Mouse (Mus musculus) forebrain, embryonic 16.5 days (tissue): ENCODE results near the gene Aamp. TPM values are rescaled to one million over a fixed set of nuclear protein-coding genes. Genes with fewer than 3 reads are reported as not detected.
"Not testable (repeated sequence)": the region's sequence is repeated elsewhere in the genome, so short reads cannot be mapped to it uniquely, and the experiment has no call there.

Experiments used
- ATAC-seq: fragments of 200-750 bp; cut with Nextera tagmentation; 2 replicates; pipeline ENCODE4 v1.8.0; 2017; ENCODE audit warnings: mild to moderate bottlenecking, moderate library complexity
- H3K27ac ChIP-seq: fragments of 300-500 bp; sonication (generic); 2 replicates; pipeline ENCODE4 v1.5.1; 2014; ENCODE audit warnings: low read length, control low read depth
- H3K27me3 ChIP-seq: fragments of 300-500 bp; sonication (generic); replicated peaks from 2 replicates; pipeline ENCODE4 v1.6.1; 2014; ENCODE audit warnings: low read length; ENCODE audit not compliant: control insufficient read depth, insufficient read depth
- H3K36me3 ChIP-seq: fragments of 300-500 bp; sonication (generic); 2 replicates; pipeline ENCODE4 v1.6.1; 2014; ENCODE audit not compliant: control insufficient read depth, insufficient read depth
- H3K4me1 ChIP-seq: fragments of 300-500 bp; sonication (generic); replicated peaks from 2 replicates; pipeline ENCODE4 v1.6.1; 2014; ENCODE audit warnings: low read length; ENCODE audit not compliant: control insufficient read depth, insufficient read depth
- H3K4me2 ChIP-seq: fragments of 300-500 bp; sonication (generic); 2 replicates; pipeline ENCODE4 v1.6.1; 2014; ENCODE audit warnings: mild to moderate bottlenecking, low read length, control low read depth
- H3K4me3 ChIP-seq: fragments of 300-500 bp; sonication (generic); replicated peaks from 2 replicates; pipeline ENCODE4 v1.5.1; 2014; ENCODE audit warnings: mild to moderate bottlenecking, low read length, control low read depth
- H3K9ac ChIP-seq: fragments of 300-500 bp; sonication (generic); replicated peaks from 2 replicates; pipeline ENCODE4 v1.6.1; 2014; ENCODE audit warnings: low read depth, low read length, control low read depth
- H3K9me3 ChIP-seq: fragments of 300-500 bp; sonication (generic); 2 replicates; pipeline ENCODE4 v1.6.1; 2016; ENCODE audit warnings: low read length; ENCODE audit not compliant: control insufficient read depth
- WGBS: fragments of 180-500 bp; shearing (Covaris S2); extraction: QIAGEN DNeasy Blood & Tissue Kit; methylation state at CpG from one replicate; pipeline ENCODE4 v1.1.7; 2014; 5-methylcytosine and 5-hydroxymethylcytosine counted together
- polyA plus RNA-seq: library from polyadenylated mRNA; unstranded; fragments of >200 nt; fragmentation: Nextera tagmentation; extraction: Ambion mirVana; gene quantifications from 2 replicates; pipeline ENCODE4 v1.2.1, GENCODE M21; 2015

Aamp gene
- polyA plus RNA-seq, 1 experiment from 2014 or later: 225 TPM

DNA sequence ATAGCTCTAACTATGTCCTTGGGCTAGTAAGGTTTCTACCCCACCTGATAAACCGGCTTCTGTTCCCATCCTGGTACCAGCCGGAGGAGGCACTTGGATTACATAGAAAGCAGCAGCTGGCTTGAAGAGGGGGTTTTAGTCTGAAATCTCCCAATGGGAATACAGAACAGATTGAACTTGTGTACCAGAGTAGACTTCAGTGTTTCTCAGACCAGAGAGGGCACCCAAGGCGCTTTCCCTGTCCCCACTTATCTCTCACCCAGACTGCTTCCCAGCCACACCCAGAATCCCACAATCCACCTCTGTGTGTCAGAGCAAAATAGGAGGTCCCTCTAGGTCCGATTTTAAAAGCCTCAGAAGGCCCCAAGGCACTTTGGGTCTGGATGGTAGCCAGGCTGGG, 3.8 kb upstream of the Aamp start:
- no peak for ATAC-seq
- Histone ChIP-seq H3K27me3 (no peaks in the 10 kb centered on the region), H3K4me1 (peaks cover 24% of the 10 kb centered on the region), H3K4me3 (no peak overlapping the region), H3K4me2 (no peak overlapping the region), H3K27ac (no peak overlapping the region), H3K9me3 (no peaks in the 10 kb centered on the region), H3K9ac (no peak overlapping the region), H3K36me3 (peaks cover 4% of the 10 kb centered on the region; the same call in 1 of the 2 replicates)
- WGBS: 81% methylated on average over 4 of the region's 4 CpGs

DNA sequence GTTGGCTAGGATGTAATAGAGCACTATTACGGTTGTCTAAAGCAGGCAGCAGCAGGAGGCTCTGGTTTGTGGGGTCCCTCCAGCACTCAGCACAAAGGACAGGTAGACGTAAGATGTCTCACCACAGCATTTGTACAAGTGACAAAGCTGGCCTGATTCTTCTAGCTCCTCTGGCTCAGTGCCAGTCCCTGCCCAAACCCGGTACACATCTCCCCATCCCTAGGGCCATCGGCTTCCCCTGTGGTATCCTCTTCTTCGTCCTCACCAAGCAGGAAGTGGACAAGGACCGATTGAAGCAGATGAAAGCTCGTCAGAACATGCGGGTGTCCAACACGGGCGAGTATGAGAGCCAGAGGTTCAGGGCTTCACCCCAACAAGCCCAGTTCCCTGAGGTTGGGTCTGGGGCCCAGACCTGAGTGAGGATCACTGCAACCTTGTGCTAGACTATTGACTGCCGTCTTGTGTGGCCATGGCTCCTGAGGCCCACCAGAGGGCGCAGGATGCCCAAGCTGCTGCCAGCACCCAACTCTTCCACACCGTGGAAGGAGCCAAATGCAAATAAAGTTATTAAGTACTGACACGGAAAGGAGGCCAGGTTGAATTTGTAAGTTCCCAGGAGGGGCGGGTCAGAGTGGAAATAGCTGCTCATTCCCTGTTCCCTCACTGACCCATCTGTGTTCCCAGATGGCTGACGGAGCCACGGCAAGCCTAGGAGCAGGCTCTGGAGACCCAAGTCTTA, 2.5 kb upstream of the Aamp start:
- not testable (repeated sequence) for H3K4me2 ChIP-seq, ATAC-seq, H3K27me3 ChIP-seq, H3K4me3 ChIP-seq, H3K9me3 ChIP-seq, H3K9ac ChIP-seq, H3K27ac ChIP-seq, H3K36me3 ChIP-seq
- WGBS: 64% methylated on average over 15 of the region's 17 CpGs
- peaks cover 30% of the 10 kb centered on the region for H3K4me1 ChIP-seq

DNA sequence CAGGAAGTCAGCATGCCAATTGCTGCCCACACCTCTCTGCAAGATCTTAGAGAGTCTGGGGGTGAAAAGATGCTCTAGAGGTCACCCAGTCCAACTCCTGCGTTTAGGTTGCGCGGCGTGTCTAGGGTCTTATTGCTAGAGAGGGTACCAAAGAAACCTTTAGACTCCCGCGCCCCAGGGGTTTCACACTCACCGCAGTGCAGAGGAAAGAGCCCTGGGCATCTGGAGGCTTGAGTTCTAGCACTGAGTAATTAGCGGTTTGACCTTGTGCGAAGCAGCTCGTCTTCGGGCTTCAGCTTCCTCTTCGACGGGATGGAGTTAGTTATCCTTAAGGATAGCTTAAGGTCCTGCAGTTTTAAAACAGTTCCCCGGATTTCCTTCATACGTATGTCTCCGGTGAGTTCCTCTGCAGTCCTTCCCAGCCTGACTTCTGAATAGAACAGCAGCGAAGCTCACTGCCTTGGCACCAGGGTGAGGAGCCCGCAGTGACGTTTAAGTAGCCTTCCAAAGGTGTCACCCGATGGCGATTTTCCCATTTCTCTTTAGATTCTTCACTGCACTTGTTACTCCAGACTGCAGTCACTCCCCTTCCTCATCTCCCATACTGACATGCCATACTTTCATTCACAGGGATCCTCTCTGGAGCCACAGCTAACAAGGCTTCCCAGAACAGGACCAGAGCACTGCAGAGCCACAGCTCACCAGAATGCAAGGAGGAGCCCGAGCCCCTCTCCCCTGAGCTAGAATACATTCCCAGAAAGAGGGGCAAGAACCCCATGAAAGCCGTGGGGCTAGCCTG, 873 bp upstream of the Aamp start:
- Histone ChIP-seq H3K4me2 (peak overlapping the region; percentile 65), H3K9me3 (no peaks in the 10 kb centered on the region), H3K9ac (peak overlapping the region; percentile 74), H3K27ac (no peak overlapping the region), H3K4me1 (peaks cover 30% of the 10 kb centered on the region), H3K27me3 (no peaks in the 10 kb centered on the region), H3K36me3 (peaks cover 3% of the 10 kb centered on the region; the same call in 1 of the 2 replicates), H3K4me3 (peak overlapping the region; percentile 87)
- WGBS: 4% methylated on average over 23 of the region's 23 CpGs
- ATAC-seq: no peak

DNA sequence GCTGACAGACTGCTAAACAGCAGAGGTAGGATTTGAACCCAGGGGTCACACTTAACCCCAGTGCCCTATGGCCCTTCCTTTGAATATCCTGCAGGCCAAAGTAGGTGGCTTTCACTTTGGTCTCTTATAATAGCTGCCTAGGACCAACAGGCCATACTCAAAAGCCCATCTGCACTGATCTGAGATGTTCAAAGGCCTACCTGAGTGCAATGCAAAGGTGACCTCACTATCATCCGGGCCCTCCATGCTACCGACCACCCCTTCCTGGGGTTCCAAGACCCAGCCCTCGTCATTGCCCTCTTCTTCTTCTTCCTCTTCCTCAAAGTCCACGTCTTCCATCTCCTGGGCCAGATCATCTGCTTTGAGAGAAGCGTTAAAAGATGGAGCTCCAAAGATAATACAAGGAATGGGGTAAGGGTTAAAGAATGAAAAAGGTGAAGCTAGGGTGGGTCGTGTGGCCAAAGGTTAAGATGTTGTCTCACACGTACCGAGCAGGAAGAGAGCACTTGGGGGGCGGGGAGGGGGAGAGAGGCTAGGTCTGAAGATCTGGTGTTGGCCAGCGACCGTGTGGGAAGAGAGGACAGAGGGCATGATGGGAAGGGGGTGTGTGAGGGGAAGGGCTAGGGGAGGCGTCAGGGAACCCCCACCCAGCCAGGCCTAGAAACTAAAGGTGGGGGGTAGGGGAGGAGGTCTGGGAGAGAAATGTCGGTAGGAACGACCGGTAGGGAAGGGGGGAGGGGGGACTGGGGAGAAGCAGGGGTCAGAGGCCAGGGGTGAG, 663 bp downstream of the Aamp start:
- H3K4me2 ChIP-seq: peak overlapping the region; percentile 84
- peaks cover 23% of the 10 kb centered on the region for H3K4me1 ChIP-seq
- 12% methylated on average over 14 of the region's 15 CpGs for WGBS
- H3K36me3 ChIP-seq: peaks cover 5% of the 10 kb centered on the region; the same call in 1 of the 2 replicates
- H3K27ac ChIP-seq: peak overlapping the region; percentile 74
- H3K9me3 ChIP-seq: no peaks in the 10 kb centered on the region
- peak overlapping the region; percentile 87 for H3K4me3 ChIP-seq
- peak overlapping the region; percentile 88 for H3K9ac ChIP-seq
- ATAC-seq: peak; percentile 29
- H3K27me3 ChIP-seq: no peaks in the 10 kb centered on the region

DNA sequence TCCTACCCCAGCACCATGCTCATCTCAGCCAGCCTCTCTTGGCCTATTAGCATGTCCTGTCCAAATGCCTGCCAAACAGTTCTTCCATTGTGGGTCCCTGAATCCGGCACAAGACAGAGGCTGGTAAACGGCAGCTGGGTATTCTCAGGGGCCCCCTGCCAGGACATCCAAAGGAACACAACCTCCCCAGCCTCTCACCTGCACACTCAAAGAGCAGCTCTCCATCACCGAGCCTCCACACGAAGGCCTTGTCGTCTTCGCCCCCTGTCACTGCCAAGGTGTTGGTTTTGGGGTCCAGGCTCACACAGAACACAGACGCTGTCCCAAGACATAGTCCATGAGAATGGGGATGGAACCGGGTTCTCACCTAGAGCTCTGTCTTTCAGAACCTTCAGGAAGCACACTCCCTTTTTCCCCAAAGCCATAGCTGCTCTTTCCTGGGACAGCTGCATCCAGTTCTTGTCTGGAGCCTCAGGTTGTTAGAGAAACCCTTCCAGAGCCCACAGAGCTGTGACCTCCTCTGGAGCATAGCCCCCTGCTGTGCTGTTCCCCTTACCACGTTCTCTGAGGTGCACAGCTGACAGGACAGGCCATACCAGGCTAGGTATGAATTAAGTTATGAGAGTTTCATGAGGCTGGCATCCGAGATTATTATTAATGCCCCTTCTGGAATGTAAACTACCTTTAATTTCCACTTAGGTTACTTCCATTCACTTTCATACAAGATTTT, 1.5 kb downstream of the Aamp start:
- ATAC-seq: no peak
- H3K9ac ChIP-seq: no peak overlapping the region
- WGBS: 87% methylated on average over 10 of the region's 10 CpGs
- peaks cover 23% of the 10 kb centered on the region for H3K4me1 ChIP-seq
- H3K27ac ChIP-seq: no peak overlapping the region
- H3K4me2 ChIP-seq: no peak overlapping the region
- no peak overlapping the region for H3K4me3 ChIP-seq
- H3K9me3 ChIP-seq: no peaks in the 10 kb centered on the region
- no peaks in the 10 kb centered on the region for H3K27me3 ChIP-seq
- peaks cover 5% of the 10 kb centered on the region; the same call in 1 of the 2 replicates for H3K36me3 ChIP-seq

DNA sequence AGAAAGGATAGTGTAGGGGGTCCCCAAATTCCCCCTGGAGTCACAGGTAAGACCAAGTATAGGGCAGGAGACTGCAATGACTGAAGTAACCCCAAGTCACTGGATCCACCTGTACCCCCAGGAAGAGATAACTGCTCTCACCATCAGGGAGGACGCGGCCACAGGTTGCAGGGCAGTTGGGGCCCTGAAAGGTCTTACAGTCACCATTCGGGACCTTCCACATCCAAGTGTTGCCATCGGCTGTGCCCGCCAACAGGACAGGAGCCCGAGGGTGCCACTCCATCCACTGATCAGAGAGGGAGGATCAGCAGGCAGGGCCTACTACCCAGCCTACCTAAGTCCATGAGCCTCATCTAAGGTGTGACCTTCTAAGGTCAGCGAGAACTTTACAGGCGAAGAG, 2.7 kb downstream of the Aamp start:
- WGBS: 96% methylated on average over 8 of the region's 8 CpGs
- Histone ChIP-seq H3K4me3 (no peak overlapping the region), H3K4me2 (no peak overlapping the region), H3K27me3 (no peaks in the 10 kb centered on the region), H3K9ac (no peak overlapping the region), H3K36me3 (peaks cover 5% of the 10 kb centered on the region; the same call in 1 of the 2 replicates), H3K27ac (no peak overlapping the region), H3K4me1 (peaks cover 21% of the 10 kb centered on the region), H3K9me3 (no peaks in the 10 kb centered on the region)
- ATAC-seq: no peak

DNA sequence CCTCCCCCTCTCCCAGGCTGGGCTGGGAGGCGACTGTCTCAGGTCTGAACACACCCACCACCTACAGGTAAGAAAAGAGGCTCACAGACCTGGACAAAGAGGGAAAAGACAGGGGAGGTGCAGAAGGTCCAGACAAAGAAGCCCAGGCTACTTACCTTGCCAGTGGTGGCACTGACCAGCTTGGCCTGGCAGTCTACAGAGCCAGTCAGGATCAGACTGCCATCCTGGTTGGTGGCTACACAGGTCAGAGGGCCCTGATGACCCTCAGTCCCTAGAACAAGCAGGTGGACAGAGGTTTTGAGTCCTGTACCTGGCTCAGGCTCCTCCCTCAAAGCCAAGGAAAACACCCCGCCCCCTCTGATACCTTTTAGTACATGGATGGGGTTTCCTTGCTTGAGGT, 3.2 kb downstream of the Aamp start:
- no peaks in the 10 kb centered on the region for H3K27me3 ChIP-seq
- no peak for ATAC-seq
- H3K9me3 ChIP-seq: no peaks in the 10 kb centered on the region
- H3K27ac ChIP-seq: no peak overlapping the region
- WGBS: 90% methylated on average over 2 of the region's 2 CpGs
- no peak overlapping the region for H3K4me3 ChIP-seq
- H3K4me2 ChIP-seq: no peak overlapping the region
- H3K36me3 ChIP-seq: peaks cover 5% of the 10 kb centered on the region; the same call in 1 of the 2 replicates
- H3K9ac ChIP-seq: no peak overlapping the region
- peaks cover 21% of the 10 kb centered on the region for H3K4me1 ChIP-seq

DNA sequence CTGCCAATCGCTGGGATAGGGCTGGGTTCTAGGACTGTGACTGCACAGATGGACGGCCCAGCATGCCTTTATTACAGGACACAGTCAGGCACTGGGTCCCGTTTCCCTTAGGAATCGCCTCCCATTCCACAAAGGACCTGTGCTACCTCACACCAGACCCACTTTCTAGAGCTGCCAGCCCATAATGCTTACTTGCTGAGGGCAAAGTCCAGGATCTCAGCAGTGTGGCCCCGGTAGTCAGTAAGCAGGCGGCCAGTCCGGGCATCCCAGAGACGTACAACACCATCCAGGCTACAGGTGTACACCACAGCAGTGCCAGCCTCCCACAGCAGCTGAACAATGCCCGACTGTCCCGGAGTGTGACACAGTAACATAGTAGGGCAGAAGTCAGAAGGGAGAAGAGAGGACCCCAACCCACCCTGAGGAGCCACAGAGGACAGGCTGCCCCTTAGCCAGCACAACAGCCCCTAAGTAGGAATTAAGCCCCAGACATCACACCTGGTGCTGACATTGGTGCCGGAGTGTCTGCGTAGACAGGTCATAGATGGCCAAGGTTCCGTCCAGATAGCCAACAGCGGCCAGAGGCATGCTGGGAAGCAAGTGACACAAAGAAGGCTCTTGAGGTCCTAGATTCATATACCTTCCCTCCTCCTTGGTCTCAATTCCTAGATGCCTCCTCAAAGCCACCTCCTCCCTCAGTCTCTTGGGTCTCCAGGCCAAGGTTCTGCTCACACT, 3.8 kb downstream of the Aamp start:
- WGBS: 96% methylated on average over 14 of the region's 14 CpGs

More for the DNA sequence above, 3.8 kb downstream of the Aamp start:
- Histone ChIP-seq H3K9me3 (no peaks in the 10 kb centered on the region), H3K36me3 (peaks cover 5% of the 10 kb centered on the region; the same call in 1 of the 2 replicates), H3K4me3 (no peak overlapping the region), H3K4me2 (no peak overlapping the region), H3K4me1 (peaks cover 18% of the 10 kb centered on the region), H3K27me3 (no peaks in the 10 kb centered on the region), H3K27ac (no peak overlapping the region), H3K9ac (no peak overlapping the region)
- no peak for ATAC-seq
